Mouse (Mus musculus) c-Kit-positive CD71-positive TER-119-positive erythroid progenitor cells, embryonic 14.5 days (primary cell): ENCODE data around the gene Hist1h2ad.
"Not testable (repeated sequence)": the region's sequence is repeated elsewhere in the genome, so short reads cannot be mapped to it uniquely, and the experiment has no call there.

Source experiments
- DNase-seq: peaks from one replicate; pipeline ENCODE4 v3.0.0-alpha.2; 2013; ENCODE audit warnings: low spot score

Hist1h2ad gene

GRCm38 (mm10) chr13:23573898-23574524, at the start of gene Hist1h2ad, which contains the start of gene Hist1h2bf:
Hist1h2ad (plus strand) TSS chr13:23574381.
Hist1h2bf (minus strand) TSS chr13:23574196.
- peak; percentile 99 for DNase-seq

GRCm38 (mm10) chr13:23524654-23525053, 49.5 kb upstream of the Hist1h2ad start:
- peak; percentile 87 for DNase-seq

- no peak for DNase-seq
Measured at GRCm38 (mm10) chr13:23525901-23526300, 48.3 kb upstream of the Hist1h2ad start.

GRCm38 (mm10) chr13:23526312-23526711, 47.9 kb upstream of the Hist1h2ad start:
- peak; percentile 92 for DNase-seq

GRCm38 (mm10) chr13:23529005-23529404, 45.2 kb upstream of the Hist1h2ad start:
- no peak for DNase-seq

- DNase-seq, result no peak
Measured at GRCm38 (mm10) chr13:23529480-23530165, 44.6 kb upstream of the Hist1h2ad start.

- peak; percentile 77 for DNase-seq
Measured at GRCm38 (mm10) chr13:23530181-23530900, 43.8 kb upstream of the Hist1h2ad start.

- DNase-seq, result peak; percentile 98
Measured at GRCm38 (mm10) chr13:23530901-23531875, 43.0 kb upstream of the Hist1h2ad start, which contains the start of gene Hist1h4h. Hist1h4h (plus strand) TSS chr13:23531050.

GRCm38 (mm10) chr13:23532262-23533075, 41.7 kb upstream of the Hist1h2ad start:
- DNase-seq, result no peak

- DNase-seq, result peak; percentile 94
Measured at GRCm38 (mm10) chr13:23533560-23534367, 40.4 kb upstream of the Hist1h2ad start, which contains the start of gene Hist1h2af. Hist1h2af (plus strand) TSS chr13:23533906.

GRCm38 (mm10) chr13:23534368-23535131, 39.6 kb upstream of the Hist1h2ad start:
- no peak for DNase-seq

- DNase-seq, result peak; percentile 96
Measured at GRCm38 (mm10) chr13:23535137-23536075, 38.8 kb upstream of the Hist1h2ad start, which contains the start of gene Hist1h3g. Hist1h3g (plus strand) TSS chr13:23535422.

- peak; percentile 63 for DNase-seq
Measured at GRCm38 (mm10) chr13:23536076-23536822, 37.9 kb upstream of the Hist1h2ad start.

- DNase-seq, result no peak
Measured at GRCm38 (mm10) chr13:23537006-23537710, 37.0 kb upstream of the Hist1h2ad start.

- no peak for DNase-seq
Measured at GRCm38 (mm10) chr13:23538249-23538648, 35.9 kb upstream of the Hist1h2ad start.

GRCm38 (mm10) chr13:23539821-23540220, 34.4 kb upstream of the Hist1h2ad start:
- DNase-seq, result not testable (repeated sequence)
